Mouse (Mus musculus) megakaryocyte, embryonic 14.5 days (primary cell): ENCODE data around the gene Tmem269. TPM values are rescaled to one million over a fixed set of nuclear protein-coding genes. Genes with fewer than 3 reads are reported as not detected.

Source experiments
- H3K27me3 ChIP-seq: replicated peaks from 2 replicates; pipeline ENCODE3; 2012; ENCODE audit warnings: inconsistent platforms
- H3K36me3 ChIP-seq: replicated peaks from 2 replicates; pipeline ENCODE3; 2012; ENCODE audit warnings: low read length, inconsistent platforms, mixed read lengths
- H3K4me1 ChIP-seq: 2 replicates; pipeline ENCODE4 v1.6.1; 2012; ENCODE audit warnings: inconsistent platforms
- H3K4me3 ChIP-seq: replicated peaks from 2 replicates; pipeline ENCODE3; 2012; ENCODE audit warnings: moderate library complexity, mild to moderate bottlenecking, inconsistent platforms
- H3K9me3 ChIP-seq: 2 replicates; pipeline ENCODE4 v1.6.1; 2012; ENCODE audit warnings: inconsistent platforms
- FLI1 ChIP-seq: IDR thresholded peaks from 2 replicates; pipeline ENCODE4 v1.6.1; 2012; ENCODE audit warnings: low read length, inconsistent platforms, mixed read lengths
- GATA1 ChIP-seq: IDR thresholded peaks from 3 replicates; pipeline ENCODE4 v1.6.1; 2012; ENCODE audit warnings: mixed read lengths, low read length, inconsistent platforms, borderline replicate concordance
- polyA plus RNA-seq: library from polyadenylated mRNA; stranded (reverse); fragments of >175 nt; gene quantifications from 2 replicates; pipeline ENCODE4 v1.2.3, GENCODE M21; 2012; ENCODE audit warnings: low replicate concordance; ENCODE audit not compliant: insufficient read depth

Gene Tmem269
- polyA plus RNA-seq, 1 experiment: not detected

DNA sequence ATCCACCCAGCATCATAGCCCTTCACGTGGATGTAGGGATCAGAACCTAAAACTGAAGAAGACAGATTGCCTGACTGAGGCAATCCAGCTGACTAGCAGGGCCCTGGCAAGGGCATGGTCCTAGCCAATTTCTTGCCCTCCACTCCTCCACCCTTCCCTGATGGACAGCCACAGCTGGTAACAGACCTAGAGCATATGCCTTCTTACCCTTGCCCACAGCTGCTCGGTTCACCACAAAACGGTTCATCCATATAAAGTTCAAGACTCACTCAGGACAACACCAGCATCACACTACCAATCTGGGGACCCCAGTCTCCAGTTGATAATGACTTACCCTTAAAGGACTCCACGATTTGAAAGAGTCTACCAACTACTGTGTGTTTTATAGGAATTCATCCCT, 32.2 kb downstream of the Tmem269 start:
- H3K4me1 ChIP-seq: peaks cover 27% of the 10 kb centered on the region
- H3K9me3 ChIP-seq: no peaks in the 10 kb centered on the region
- H3K36me3 ChIP-seq: no peaks in the 10 kb centered on the region
- peaks cover 58% of the 10 kb centered on the region for H3K27me3 ChIP-seq
- TF ChIP-seq GATA1: no peak
- no peak for TF ChIP-seq FLI1
- H3K4me3 ChIP-seq: no peak overlapping the region

- peaks cover 37% of the 10 kb centered on the region for H3K4me1 ChIP-seq
- H3K9me3 ChIP-seq: no peaks in the 10 kb centered on the region
- no peak overlapping the region for H3K4me3 ChIP-seq
- H3K36me3 ChIP-seq: no peaks in the 10 kb centered on the region
- TF ChIP-seq FLI1 (no peak), GATA1 (no peak)
- peaks cover 55% of the 10 kb centered on the region for H3K27me3 ChIP-seq
Measured at GRCm38 (mm10) chr4:119183525-119183924, 34.5 kb downstream of the Tmem269 start.

DNA sequence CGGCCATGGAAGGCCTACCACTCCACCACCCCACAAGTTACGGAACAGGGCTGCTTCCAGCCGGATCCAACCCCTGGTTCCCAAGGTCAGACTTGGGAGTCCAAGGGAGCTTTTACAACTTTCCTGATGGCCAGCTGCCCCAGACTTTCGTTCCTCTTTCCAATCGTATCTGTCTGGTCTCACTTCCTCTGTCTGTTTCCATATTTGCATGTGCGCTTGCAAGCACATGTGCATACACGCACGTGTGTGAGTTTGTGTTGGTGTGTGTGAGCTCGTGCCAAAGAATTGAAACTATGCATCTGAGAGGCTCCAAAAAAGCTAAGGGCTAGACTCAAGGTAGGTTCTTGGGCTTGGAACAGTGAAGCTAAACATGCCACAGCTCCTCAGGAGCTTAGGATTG, 36.6 kb downstream of the Tmem269 start:
- Histone ChIP-seq H3K4me3 (no peak overlapping the region), H3K9me3 (no peaks in the 10 kb centered on the region), H3K27me3 (peaks cover 47% of the 10 kb centered on the region), H3K4me1 (peaks cover 37% of the 10 kb centered on the region), H3K36me3 (no peaks in the 10 kb centered on the region)
- TF ChIP-seq GATA1 (no peak), FLI1 (no peak)

- H3K36me3 ChIP-seq: no peaks in the 10 kb centered on the region
- H3K9me3 ChIP-seq: no peaks in the 10 kb centered on the region
- TF ChIP-seq FLI1 (no peak), GATA1 (no peak)
- H3K27me3 ChIP-seq: peaks cover 39% of the 10 kb centered on the region
- no peak overlapping the region for H3K4me3 ChIP-seq
- peaks cover 37% of the 10 kb centered on the region for H3K4me1 ChIP-seq
Measured at GRCm38 (mm10) chr4:119180133-119180707, 37.8 kb downstream of the Tmem269 start.

DNA sequence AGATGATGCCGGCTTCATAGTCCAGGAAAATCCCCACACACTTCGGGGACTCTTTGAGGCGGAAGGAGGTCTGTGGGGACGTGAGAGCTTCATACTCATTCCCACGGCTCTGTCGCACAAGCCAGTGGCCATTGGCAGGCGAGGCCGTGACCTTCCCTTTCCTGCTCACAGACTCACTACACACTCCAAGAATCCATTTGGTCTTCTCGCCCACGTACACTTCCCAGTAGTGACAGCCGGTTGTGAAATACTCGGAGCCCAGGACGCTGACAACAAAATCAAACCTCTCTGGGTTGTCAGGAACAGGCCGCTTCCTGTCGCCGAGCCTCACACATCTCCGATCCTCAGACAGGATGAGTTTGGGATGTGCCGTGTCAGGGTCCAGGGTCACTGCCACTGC, 39.7 kb downstream of the Tmem269 start:
- Histone ChIP-seq H3K4me3 (no peak overlapping the region), H3K27me3 (peaks cover 28% of the 10 kb centered on the region), H3K36me3 (no peaks in the 10 kb centered on the region), H3K4me1 (peaks cover 38% of the 10 kb centered on the region), H3K9me3 (no peaks in the 10 kb centered on the region)
- TF ChIP-seq GATA1 (no peak), FLI1 (no peak)

DNA sequence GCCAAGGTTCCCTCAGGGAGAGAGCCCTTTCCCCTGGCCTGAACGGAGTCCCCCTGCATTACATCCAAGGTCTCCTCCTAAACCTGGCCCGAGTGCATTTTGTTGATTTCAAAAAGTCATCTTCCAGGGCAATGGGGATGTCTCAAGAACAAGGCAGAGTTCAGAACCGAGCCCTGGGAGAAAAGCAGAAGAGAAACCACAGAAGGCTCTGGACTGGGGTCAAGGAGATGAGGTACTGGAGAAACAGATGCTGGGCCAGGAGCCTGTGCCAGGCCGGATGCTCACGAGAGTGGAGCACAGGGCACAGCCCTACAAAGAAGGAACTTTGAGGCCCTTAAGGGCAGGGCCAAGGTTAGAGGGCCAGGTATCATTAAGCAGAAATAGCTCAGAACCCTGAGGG, 40.3 kb downstream of the Tmem269 start:
- no peaks in the 10 kb centered on the region for H3K9me3 ChIP-seq

DNA sequence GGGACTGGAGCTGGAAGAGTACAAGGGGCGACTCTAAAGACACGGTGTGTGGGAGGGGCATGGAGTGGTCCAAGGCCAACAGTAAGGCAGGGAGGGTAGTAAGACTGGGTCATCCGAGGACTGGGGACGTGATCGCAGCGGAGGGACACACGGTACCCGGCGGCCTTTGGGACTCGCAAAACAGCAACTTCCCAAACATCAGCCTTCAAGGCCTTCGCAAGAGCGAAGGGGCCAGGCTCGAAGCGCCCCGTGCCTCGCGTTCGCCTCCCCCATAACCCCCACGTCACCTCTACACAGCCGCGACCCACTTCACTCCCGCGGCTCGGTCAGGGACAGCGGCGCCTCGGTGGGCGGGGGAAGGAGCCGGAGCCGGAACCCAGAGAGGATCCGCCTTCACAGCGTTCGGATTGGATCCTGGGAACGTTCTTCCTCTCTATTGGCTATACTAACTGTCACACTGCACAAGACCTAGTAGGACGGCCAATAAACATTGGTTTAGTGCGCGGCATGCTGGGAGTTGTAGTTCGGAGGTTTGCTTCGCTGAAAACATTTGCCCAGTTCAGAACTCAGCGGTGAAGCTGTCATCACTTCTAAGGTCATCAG, 44.1 kb downstream of the Tmem269 start, which contains the start of gene Zfp691:
Gene Zfp691 (minus strand): TSS at position 345 of the 603 bp plus-strand sequence.
- peaks cover 10% of the 10 kb centered on the region for H3K27me3 ChIP-seq
- TF ChIP-seq FLI1: no peak
- TF ChIP-seq GATA1: no peak
- peak within 1 kb of the TSS; percentile 94 for H3K4me3 ChIP-seq
- peaks cover 46% of the 10 kb centered on the region for H3K4me1 ChIP-seq
- H3K36me3 ChIP-seq: peaks cover 32% of the 10 kb centered on the region
- no peaks in the 10 kb centered on the region for H3K9me3 ChIP-seq

More for the DNA sequence above, 40.3 kb downstream of the Tmem269 start:
- Histone ChIP-seq H3K36me3 (no peaks in the 10 kb centered on the region), H3K4me3 (no peak overlapping the region), H3K4me1 (peaks cover 45% of the 10 kb centered on the region), H3K27me3 (peaks cover 22% of the 10 kb centered on the region)
- TF ChIP-seq GATA1 (no peak), FLI1 (no peak)

GRCm38 (mm10) chr4:119172919-119173650, 44.9 kb downstream of the Tmem269 start:
- peak overlapping the region; percentile 94 for H3K4me3 ChIP-seq
- peaks cover 49% of the 10 kb centered on the region for H3K4me1 ChIP-seq
- peaks cover 5% of the 10 kb centered on the region for H3K27me3 ChIP-seq
- H3K36me3 ChIP-seq: peaks cover 41% of the 10 kb centered on the region
- TF ChIP-seq FLI1 (no peak), GATA1 (no peak)
- no peaks in the 10 kb centered on the region for H3K9me3 ChIP-seq

- Histone ChIP-seq H3K27me3 (no peaks in the 10 kb centered on the region), H3K9me3 (no peaks in the 10 kb centered on the region), H3K4me3 (no peak overlapping the region), H3K4me1 (peaks cover 64% of the 10 kb centered on the region), H3K36me3 (peaks cover 41% of the 10 kb centered on the region)
- no peak for TF ChIP-seq GATA1
- TF ChIP-seq FLI1: no peak
Measured at GRCm38 (mm10) chr4:119167663-119168062, 50.4 kb downstream of the Tmem269 start.

DNA sequence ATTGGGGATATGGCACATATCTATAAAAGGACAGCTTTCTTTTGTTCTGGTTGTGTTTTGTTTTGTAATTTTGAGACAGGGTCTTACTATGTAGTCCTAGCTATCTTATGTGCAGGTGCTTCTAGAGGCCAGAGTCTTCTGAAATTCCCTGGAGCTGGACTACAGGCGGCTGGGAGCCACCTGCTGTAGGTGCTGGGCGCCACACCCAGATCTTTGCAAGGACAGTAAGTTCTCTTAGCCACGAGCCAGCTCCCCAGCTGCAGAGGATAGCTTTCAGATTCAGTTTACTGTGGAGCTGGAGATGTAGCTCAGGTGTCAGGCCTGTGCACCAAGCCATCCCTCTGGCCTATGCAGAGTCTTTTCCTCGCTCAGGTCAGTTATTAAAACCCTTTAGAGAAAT, 50.9 kb downstream of the Tmem269 start:
- Histone ChIP-seq H3K36me3 (peaks cover 40% of the 10 kb centered on the region), H3K4me1 (peaks cover 60% of the 10 kb centered on the region), H3K9me3 (no peaks in the 10 kb centered on the region), H3K4me3 (no peak overlapping the region), H3K27me3 (no peaks in the 10 kb centered on the region)
- TF ChIP-seq FLI1: no peak
- no peak for TF ChIP-seq GATA1
